Mouse (Mus musculus): ENCODE data around the gene Olfr165. TPM values are rescaled to one million over a fixed set of nuclear protein-coding genes. Genes with fewer than 3 reads are reported as not detected.

Olfr165 gene
- polyA plus RNA-seq (2017; shearing (Covaris generic)) = under 1 TPM in 1 of 2 experiments, not detected in 1; 0.09 TPM

GRCm38 (mm10) chr16:19423034-19423433 lies at the start of gene Olfr165:
Gene Olfr165 (minus strand): TSS chr16:19423134.

Other genes with a start within 250 kb of the Olfr165 start
- not detected for gene Olfr164, start 109.1 kb downstream of the Olfr165 start, polyA plus RNA-seq (2017; shearing (Covaris generic))
- not detected for gene Olfr166, start 60.6 kb upstream of the Olfr165 start, polyA plus RNA-seq (2017; shearing (Covaris generic))
- gene Olfr167, start 99.1 kb upstream of the Olfr165 start, polyA plus RNA-seq (2017; shearing (Covaris generic)) = under 1 TPM in 1 of 2 experiments, not detected in 1; 0.29 TPM
- not detected for gene Olfr168, start 112.4 kb upstream of the Olfr165 start, polyA plus RNA-seq (2017; shearing (Covaris generic))
- gene Olfr169, start 148.7 kb upstream of the Olfr165 start, polyA plus RNA-seq (2017; shearing (Covaris generic)) = not detected
- gene Olfr170, start 188.7 kb upstream of the Olfr165 start, polyA plus RNA-seq (2017; shearing (Covaris generic)) = under 1 TPM in 1 of 2 experiments, not detected in 1; 0.21 TPM
- under 1 TPM in 1 of 2 experiments, not detected in 1; 0.29 TPM for gene Olfr171, start 206.8 kb upstream of the Olfr165 start, polyA plus RNA-seq (2017; shearing (Covaris generic))

Measured in activated CD4-positive, CD25-positive, alpha-beta regulatory T cell (primary cell).